Mouse (Mus musculus): ENCODE results near the gene Fance. TPM values are rescaled to one million over a fixed set of nuclear protein-coding genes. Genes with fewer than 3 reads are reported as not detected.
"Not testable (repeated sequence)": the region's sequence is repeated elsewhere in the genome, so short reads cannot be mapped to it uniquely, and the experiment has no call there.

The Fance gene
- polyA plus RNA-seq, 3 experiments from 2014 or later, result 3.2 to 8.3 (median 6.6) TPM

- ATAC-seq, result no peak
These were observed 14.5 kb downstream of the Fance start for GRCm38 (mm10) chr17:28327673-28328325.

- peak; percentile 90 for ATAC-seq
These were observed 15.1 kb downstream of the Fance start, which contains the start of gene Rpl10a for GRCm38 (mm10) chr17:28328366-28328928. Rpl10a (plus strand) TSS chr17:28328471.

DNA sequence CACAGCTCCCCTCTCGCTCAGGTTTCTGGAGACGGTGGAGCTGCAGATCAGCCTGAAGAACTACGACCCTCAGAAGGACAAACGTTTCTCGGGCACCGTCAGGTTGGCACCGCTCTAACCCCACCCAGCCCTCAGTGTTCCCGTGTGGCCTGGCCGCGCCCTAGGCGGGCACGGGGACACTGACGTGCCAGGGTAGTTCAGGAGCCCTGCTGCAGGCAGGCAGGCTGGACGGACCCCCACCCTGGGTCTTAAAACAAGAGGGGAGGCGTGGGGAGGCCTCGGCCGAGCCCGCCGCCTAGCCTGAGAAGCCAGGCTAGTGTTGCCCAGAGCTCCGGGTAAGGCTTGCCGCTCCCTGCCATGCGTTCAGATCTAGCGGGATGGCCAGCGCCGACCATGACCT lies 15.6 kb downstream of the Fance start:
- ATAC-seq, result no peak

DNA sequence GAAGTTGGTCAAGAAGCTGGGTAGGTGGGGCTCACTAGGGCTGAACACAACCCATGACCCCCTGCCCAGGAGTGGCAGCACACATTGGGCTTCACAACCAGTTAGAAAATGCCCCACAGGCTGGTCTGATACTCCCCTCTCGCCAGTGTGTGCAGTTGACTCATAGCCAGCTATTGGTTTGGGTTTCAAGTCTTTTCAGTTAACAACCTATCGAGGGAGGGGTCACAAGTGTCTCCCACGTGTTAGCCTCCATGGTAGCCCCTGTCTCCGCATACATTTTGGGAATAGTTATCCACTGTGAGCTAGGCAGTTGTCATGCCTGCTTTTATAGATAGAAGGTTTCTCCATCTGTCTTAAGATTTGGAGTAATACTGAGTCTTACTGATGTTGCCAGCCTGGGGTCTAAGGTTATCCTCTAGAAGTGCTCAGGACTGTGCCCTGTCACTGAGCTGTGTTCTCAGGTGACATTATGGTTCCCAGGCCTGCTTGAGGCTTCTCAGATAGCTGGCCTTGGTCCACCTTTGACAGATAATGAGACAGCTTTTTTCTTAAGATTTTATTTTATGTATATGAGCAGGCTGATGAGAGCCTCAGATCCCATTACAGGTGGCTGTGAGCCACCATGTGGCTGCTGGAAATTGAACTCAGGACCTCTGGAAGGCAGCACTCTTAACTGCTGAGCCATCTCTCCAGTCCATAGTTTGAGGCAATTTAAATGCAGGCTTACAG lies 16.3 kb downstream of the Fance start:
- no peak for ATAC-seq

DNA sequence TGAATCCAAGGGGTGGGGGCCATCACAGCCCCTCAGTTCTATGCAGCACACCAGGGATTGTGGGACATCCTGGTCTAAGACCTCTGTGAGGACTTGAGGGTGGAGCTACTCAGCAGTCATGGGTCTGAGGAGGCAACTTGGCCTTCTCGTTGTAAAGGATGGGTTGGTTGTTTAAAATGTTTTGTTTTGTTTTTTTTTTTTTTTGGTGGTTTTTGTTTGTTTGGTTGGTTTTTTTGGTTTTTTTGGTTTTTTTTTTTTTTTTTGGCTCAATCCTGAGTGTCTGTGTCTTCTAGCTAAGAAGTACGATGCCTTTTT lies 16.9 kb downstream of the Fance start:
- no peak for ATAC-seq

DNA sequence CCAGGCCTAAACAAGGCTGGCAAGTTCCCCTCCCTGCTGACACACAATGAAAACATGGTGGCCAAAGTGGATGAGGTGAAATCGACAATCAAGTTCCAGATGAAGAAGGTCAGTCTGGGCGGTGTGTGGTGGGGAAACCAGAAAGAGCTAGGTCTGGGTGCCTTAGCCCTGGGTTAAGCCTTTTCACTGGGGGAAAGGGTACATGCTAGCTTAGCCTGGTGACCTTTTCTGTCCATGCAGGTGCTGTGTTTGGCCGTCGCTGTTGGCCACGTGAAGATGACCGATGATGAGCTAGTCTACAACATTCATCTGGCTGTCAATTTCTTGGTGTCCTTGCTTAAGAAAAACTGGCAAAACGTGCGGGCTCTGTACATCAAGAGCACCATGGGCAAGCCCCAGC lies 17.3 kb downstream of the Fance start:
- ATAC-seq, result not testable (repeated sequence)

- no peak for ATAC-seq
These were observed 18.2 kb downstream of the Fance start for GRCm38 (mm10) chr17:28331241-28332112.

- no peak for ATAC-seq
These were observed 19.0 kb downstream of the Fance start for GRCm38 (mm10) chr17:28332113-28332914.

DNA sequence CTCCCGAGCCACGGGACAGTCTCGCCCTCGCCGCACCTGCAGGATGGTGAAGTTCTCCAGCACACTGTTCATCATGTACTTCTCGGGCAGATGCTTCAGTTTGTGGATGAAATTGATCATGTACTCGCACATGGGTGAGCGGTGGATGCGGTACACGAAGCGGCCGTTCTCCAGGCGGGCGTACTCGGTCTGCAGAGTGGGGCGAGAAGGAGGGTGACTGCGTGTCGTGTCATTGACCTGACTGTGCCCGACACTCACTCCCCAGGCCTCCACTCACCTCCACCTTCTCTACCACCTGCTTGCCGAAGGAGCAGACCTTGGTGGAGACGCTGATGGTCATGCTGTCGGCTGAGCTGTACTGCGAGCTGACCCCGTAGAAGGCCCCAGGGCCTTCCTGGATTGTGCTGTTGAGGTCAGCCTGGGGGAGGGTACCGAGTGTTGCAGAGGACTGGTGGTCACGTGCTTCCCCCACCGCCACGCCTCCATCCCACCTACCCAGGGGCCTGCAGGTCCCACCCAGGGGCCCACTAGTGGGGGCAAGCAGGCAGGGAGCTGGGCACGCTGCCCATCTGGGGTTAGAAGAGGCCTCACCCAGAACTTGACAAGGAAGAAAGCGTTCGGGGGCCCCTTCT lies 19.7 kb downstream of the Fance start:
- ATAC-seq, result no peak

DNA sequence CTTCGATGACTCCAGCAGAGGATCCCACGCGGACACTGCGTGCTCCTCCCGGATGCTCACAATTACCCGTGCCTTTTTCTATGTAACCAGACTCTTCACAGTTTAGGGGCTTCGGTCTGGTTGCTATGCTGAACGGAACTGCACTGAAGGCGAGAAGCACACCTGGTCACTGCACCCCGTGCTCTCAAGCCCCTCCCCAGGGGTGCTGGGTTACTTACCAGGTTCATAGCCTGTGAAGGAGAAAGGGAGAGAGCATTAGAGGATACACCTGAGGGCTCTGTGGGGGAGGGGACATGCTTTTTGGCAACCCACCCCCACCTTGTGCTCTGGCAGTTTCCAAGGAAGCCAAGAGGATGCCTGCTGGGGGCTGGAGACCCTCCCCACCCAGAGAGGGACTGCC lies 21.9 kb downstream of the Fance start:
- ATAC-seq, result no peak

- ATAC-seq, result no peak
These were observed 24.2 kb downstream of the Fance start for GRCm38 (mm10) chr17:28337547-28337946.

DNA sequence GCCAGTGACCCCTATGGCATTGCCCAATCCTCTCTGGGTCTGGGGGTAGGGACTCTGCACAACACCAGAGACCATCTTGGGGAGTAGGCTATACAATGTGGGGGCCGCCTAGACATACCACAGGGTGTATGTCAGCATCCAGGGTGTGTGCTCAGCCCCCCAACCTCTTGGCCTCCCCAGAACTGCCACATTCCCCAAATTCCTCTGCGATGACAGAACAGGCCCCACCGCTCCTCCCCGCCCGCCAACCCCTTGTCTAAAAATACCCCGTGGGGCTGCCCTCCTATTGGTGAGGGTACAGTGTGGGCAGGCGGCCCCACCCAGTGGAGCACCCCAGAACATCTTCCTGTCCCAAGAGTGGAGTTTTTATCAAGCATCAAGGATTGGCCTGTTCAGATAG lies 27.3 kb downstream of the Fance start:
- no peak for ATAC-seq

DNA sequence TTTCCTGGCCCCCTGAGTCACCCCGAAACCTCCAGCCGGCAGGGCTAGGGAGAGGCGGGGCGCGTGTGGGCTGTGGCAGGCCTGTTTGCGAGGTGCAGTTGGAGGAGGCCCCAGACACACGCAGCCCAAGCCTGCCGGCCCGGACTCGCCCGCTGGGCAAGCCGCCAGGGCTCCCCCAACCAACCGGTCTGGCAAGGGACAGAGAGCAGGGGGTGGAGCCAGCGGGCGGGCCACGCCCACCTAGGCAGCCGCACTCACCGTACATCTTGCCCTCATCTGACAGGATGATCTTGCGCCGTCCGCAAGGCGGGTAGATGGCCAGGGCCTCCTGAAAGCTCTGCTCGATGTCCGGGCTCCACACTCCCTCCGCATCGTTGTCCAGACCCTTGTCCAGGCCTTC lies 27.8 kb downstream of the Fance start:
- ATAC-seq, result no peak

DNA sequence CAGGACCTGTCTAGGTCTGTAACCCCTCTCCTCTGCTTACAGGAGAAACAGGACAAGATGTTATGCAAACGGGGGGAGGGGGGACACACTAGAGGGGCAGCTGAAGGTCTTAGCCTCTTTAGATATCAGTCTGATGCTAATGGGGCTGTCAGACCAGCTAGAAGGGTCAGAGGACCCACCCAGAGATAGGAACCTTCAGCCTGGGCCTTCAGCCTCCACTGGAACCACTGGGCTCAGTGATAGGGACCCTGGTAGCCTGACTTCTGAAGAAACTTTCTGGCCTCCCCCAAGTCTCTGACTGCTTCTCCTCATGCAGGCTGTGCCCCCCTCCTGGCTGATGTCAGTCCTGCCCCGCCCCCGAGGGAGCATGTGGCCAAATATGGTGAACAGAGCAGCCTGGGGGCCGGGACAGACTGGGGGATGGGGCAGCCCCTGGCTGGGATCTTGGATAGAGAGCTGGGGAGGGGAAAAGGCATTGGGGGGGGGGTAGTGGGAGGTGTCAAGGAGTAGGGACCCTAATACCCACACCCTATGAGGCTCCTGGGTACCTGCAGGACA lies 30.8 kb downstream of the Fance start:
- no peak for ATAC-seq

GRCm38 (mm10) chr17:28344670-28345069 lies 31.4 kb downstream of the Fance start:
- no peak for ATAC-seq

- ATAC-seq, result no peak
These were observed 32.0 kb downstream of the Fance start for GRCm38 (mm10) chr17:28345271-28345721.

GRCm38 (mm10) chr17:28345882-28346281 lies 32.6 kb downstream of the Fance start:
- ATAC-seq, result no peak

GRCm38 (mm10) chr17:28347327-28347726 lies 34.0 kb downstream of the Fance start:
- no peak for ATAC-seq

DNA sequence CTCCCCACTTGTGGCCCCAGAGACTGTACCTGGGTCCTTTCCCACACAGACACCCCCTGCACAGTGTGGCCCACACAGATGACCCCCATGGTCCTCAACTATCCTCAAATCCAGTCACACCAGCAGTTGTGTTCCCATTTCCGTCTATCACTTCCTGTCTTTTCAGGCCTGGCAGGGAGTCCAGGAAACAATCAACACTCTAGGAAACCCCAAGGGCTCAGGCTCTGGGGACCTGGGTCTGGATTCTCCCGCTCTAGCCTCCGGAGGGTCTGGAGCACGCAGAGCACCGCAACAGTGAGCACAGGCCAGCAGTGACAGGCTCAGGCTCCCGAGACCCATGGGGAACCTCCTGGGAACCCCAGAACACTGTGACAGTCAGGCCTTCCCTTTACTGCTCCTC lies 34.9 kb downstream of the Fance start:
- ATAC-seq, result no peak

- ATAC-seq, result no peak
These were observed 36.1 kb downstream of the Fance start for GRCm38 (mm10) chr17:28349264-28349880.

DNA sequence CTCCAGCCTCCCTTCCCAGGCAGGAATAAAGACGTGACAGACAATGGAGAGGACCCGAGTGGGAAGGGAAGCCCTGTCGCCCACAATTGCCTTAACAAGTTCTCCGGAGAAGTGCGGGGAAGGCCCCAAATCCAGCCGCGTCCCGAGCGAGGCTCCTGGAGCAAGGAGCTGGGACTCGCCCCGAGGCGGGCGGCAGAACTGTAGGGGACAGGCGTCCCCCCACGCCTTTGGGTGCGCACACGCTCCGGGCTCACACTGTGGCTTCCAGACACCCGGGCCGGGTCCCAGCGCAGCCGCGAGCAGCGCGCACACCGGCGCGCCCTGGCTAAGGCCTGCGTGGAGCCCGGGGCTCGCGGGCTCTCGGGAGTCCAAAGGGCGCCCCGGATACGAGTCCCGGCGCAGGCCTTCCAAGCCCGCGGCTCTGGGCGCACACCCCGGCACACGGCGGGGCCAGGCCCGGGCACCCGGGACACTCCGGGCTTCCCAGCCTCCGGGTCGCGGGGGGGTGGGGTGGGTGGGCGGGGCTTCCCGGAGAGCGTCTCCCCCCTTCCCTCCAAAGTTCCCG lies 36.7 kb downstream of the Fance start:
- ATAC-seq, result no peak
